Mouse (Mus musculus): ENCODE measurements around the gene Spata17. TPM values are rescaled to one million over a fixed set of nuclear protein-coding genes. Genes with fewer than 3 reads are reported as not detected.

The Spata17 gene
- total and polyA plus RNA-seq, 3 experiments, result 0.24 TPM; not detected in 2

DNA sequence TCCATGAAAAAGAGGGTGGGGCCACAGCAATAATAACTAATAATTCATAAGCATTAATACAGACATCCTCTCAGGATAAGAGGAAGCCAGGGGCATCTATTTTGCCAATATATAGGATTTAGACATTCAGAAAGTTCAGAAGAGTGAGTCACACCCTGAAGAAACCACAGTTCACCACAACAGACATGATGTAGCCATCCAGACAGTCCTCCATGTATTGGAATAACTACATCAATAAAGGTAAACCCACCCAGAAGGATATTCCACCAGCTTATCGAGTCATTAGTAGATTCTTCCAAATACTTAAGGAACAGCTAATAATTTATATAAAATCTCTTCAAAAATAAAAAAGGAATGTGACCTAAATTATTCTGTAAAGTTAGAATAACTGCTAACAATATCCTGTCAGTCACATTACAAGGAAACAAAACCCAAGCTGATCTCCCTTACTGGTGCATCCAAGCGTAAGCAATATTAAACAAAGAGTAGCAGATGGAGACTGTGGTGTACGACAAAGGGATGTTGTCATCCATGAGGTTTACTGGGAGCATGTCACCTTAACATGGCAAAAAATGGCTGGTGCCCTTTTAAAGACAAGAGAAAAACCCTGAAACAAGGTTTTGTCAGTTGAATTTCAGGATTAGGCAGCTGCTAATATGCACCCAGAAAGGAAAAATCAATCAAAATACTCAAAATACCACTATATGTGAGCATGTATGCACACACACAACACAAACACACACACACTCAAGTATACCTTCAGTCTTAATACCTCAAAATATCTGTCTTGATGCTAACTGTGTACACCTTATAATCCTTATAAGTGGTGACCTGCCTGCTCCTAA, 138.8 kb downstream of the Spata17 start:
- no peak overlapping the region for H3K9ac ChIP-seq (ENCODE audit: insufficient read depth, low read depth)
- dilution Hi-C loops (cut with MboI; ENCODE audit: extremely low pct_ligation_motif_present, extremely low pct_unique_long_range_greater_than_20kb, low sequenced_read_pairs), result no loop called here
- H3K4me3 ChIP-seq (replicated peaks in 1 of 3; ENCODE audit: low read depth in 2 of 3, low read length in 2 of 3, poor library complexity in 1 of 3), result no peak overlapping the region

DNA sequence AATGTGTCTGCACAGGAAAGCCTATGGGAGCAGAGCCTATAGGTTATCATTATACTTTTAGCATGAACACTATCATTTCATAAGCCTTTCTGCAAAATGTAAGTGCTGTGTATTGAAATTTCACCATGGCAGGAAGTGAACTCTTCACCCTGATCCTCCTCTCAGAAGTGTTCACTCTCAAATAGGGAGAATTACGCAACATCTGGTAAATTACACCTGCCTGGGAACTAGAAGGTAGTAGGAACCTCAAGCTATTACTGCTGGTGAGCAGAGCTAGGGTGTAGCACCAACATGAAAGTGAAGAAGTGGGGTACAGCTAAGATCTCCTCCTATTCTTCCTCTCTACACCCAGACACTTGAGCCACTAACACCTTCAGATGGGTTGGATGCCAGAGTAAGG, 155.4 kb downstream of the Spata17 start:
- H3K27me3 ChIP-seq (replicated peaks), result no peaks in the 10 kb centered on the region
- H3K9ac ChIP-seq (ENCODE audit: insufficient read depth, low read depth), result no peak overlapping the region
- in situ Hi-C loops (cut with MboI; ENCODE audit: low pct_ligation_motif_present, low pct_unique_long_range_greater_than_20kb, low sequenced_read_pairs), result no loop called here
- no peaks in the 10 kb centered on the region for H3K9me3 ChIP-seq (replicated peaks; ENCODE audit: low read length)
- H3K4me3 ChIP-seq (replicated peaks in 1 of 3; ENCODE audit: low read depth in 2 of 3, low read length in 2 of 3, poor library complexity in 1 of 3), result no peak overlapping the region
- DNase-seq (ENCODE audit: extremely low read depth), result no peak
- no peak overlapping the region for H3K4me2 ChIP-seq (ENCODE audit: insufficient read depth, low read depth, poor library complexity, severe bottlenecking)
- dilution Hi-C loops (cut with MboI; ENCODE audit: extremely low pct_ligation_motif_present, extremely low pct_unique_long_range_greater_than_20kb, low sequenced_read_pairs), result no loop called here
- H3K79me2 ChIP-seq (replicated peaks; ENCODE audit: control insufficient read depth, extremely low read depth, insufficient read depth, poor library complexity, severe bottlenecking), result no peaks in the 10 kb centered on the region
- no peaks in the 10 kb centered on the region for H3K4me1 ChIP-seq (ENCODE audit: control insufficient read depth in 1 of 2, insufficient read depth in 2 of 2)
- no peaks in the 10 kb centered on the region for H3K36me3 ChIP-seq (replicated peaks in 1 of 2; ENCODE audit: control insufficient read depth in 1 of 2, insufficient read depth in 1 of 2, low read length in 1 of 2)
- TF ChIP-seq JUND (conservative IDR thresholded peaks at IDR 0.05; ENCODE audit: low read depth, low read length) (no peak), PAX5 (IDR thresholded peaks at IDR 0.05; ENCODE audit: low read length) (no peak)
- no peak overlapping the region for H3K27ac ChIP-seq (ENCODE audit: insufficient read depth, low read depth)

More for the DNA sequence above, 138.8 kb downstream of the Spata17 start:
- Histone ChIP-seq H3K4me2 (ENCODE audit: insufficient read depth, low read depth, poor library complexity, severe bottlenecking) (no peak overlapping the region), H3K9me3 (replicated peaks; ENCODE audit: low read length) (peaks cover 3% of the 10 kb centered on the region), H3K36me3 (replicated peaks in 1 of 2; ENCODE audit: control insufficient read depth in 1 of 2, insufficient read depth in 1 of 2, low read length in 1 of 2) (no peaks in the 10 kb centered on the region), H3K27me3 (replicated peaks) (no peaks in the 10 kb centered on the region), H3K4me1 (ENCODE audit: control insufficient read depth in 1 of 2, insufficient read depth in 2 of 2) (no peaks in the 10 kb centered on the region), H3K79me2 (replicated peaks; ENCODE audit: control insufficient read depth, extremely low read depth, insufficient read depth, poor library complexity, severe bottlenecking) (no peaks in the 10 kb centered on the region), H3K27ac (ENCODE audit: insufficient read depth, low read depth) (no peak overlapping the region)
- no peak for TF ChIP-seq MYC (IDR thresholded peaks at IDR 0.05; ENCODE audit: low read depth, low read length)
- TF ChIP-seq JUND (conservative IDR thresholded peaks at IDR 0.05; ENCODE audit: low read depth, low read length), result no peak
- no peak for TF ChIP-seq JUN (IDR thresholded peaks at IDR 0.05; ENCODE audit: insufficient read depth, low read depth, low read length)
- no peak for TF ChIP-seq RAD21 (IDR thresholded peaks at IDR 0.05; ENCODE audit: low read depth, low read length)
- TF ChIP-seq ZKSCAN1 (IDR thresholded peaks at IDR 0.05; ENCODE audit: borderline replicate concordance, low read depth, low read length), result no peak
- TF ChIP-seq IRF4 (IDR thresholded peaks at IDR 0.05; ENCODE audit: low read depth, low read length), result no peak
- TF ChIP-seq MEF2A (IDR thresholded peaks at IDR 0.05; ENCODE audit: borderline replicate concordance, low read depth, low read length), result no peak
- no peak for TF ChIP-seq MXI1 (IDR thresholded peaks at IDR 0.05; ENCODE audit: low read depth, low read length)
- TF ChIP-seq USF2 (conservative IDR thresholded peaks at IDR 0.05; ENCODE audit: low read depth, low read length), result no peak
- no peak for TF ChIP-seq POLR2A (IDR thresholded peaks at IDR 0.05; ENCODE audit: low read depth, low read length)
- TF ChIP-seq CTCF (conservative IDR thresholded peaks at IDR 0.05 in 1 of 2, IDR thresholded peaks at IDR 0.05 in 1 of 2; ENCODE audit: low read depth in 2 of 2, low read length in 2 of 2), result no peak
- TF ChIP-seq TBP (conservative IDR thresholded peaks at IDR 0.05; ENCODE audit: low read depth, low read length), result no peak
- no peak for TF ChIP-seq ZMIZ1 (IDR thresholded peaks at IDR 0.05; ENCODE audit: low read depth, low read length)
- no peak for TF ChIP-seq E2F4 (IDR thresholded peaks at IDR 0.05; ENCODE audit: insufficient replicate concordance, low read depth, low read length)
- no peak for TF ChIP-seq ETS1 (conservative IDR thresholded peaks at IDR 0.05; ENCODE audit: low read depth, low read length)
- no peak for TF ChIP-seq BHLHE40 (IDR thresholded peaks at IDR 0.05; ENCODE audit: low read depth, low read length)
- TF ChIP-seq SMC3 (IDR thresholded peaks at IDR 0.05; ENCODE audit: low read depth, low read length), result no peak
- no peak for DNase-seq (ENCODE audit: extremely low read depth)
- in situ Hi-C loops (cut with MboI; ENCODE audit: low pct_ligation_motif_present, low pct_unique_long_range_greater_than_20kb, low sequenced_read_pairs), result no loop called here

All from CH12.LX (cell line).